Mouse (Mus musculus): ENCODE measurements around the gene Mchr1.

GRCm38 (mm10) chr15:81258296-81258695 is 23.0 kb downstream of the Mchr1 start:
- TF ChIP-seq EP300 (IDR thresholded peaks at IDR 0.05; ENCODE audit: low read length) (no peak), CTCF (conservative IDR thresholded peaks at IDR 0.05 in 1 of 2, IDR thresholded peaks at IDR 0.05 in 1 of 2; ENCODE audit: low read depth in 2 of 2, low read length in 2 of 2) (no peak), TBP (conservative IDR thresholded peaks at IDR 0.05; ENCODE audit: low read depth, low read length) (no peak)

Measured in CH12.LX (cell line).